In genomic region chr2:17832726-17833125, GRCm38 (mm10) we compare ENCODE assay signal across 18 mouse cellular contexts.
DNase-seq lines count a peak whose midpoint lies in the region; ATAC-seq and TF ChIP-seq lines count a peak whose summit lies in the region.
"Had no signal": no experiment of that assay in that cellular context is flagged by ENCODE, and none has a peak within 500 bp of the region (broad histone marks: within the 10 kb centered on the region; RNA-seq: fewer than 3 reads in every experiment).

No protein-coding gene starts in this region.

- CTCF ChIA-PET in Patski (lab: Charles Lee), result no interaction called here

- H3K27ac ChIP-seq in left cerebral cortex, adult 2 months, result no peak overlapping the region
- H3K27ac ChIP-seq: forebrain, embryonic 13.5 days; heart, embryonic 10.5 days; hindbrain, embryonic 10.5 days; midbrain, embryonic 12.5 days had no signal

- no peak for ATAC-seq in Patski
- ATAC-seq: forebrain, embryonic 13.5 days had no signal

- DNase-seq in cerebellum, postnatal 10 days, result peak; percentile 23 to 39
- no peak for DNase-seq in cerebellum, adult 8-10 months
- no peak for DNase-seq in left cerebral cortex, adult 2 months (ENCODE audit: extremely low spot score in 1 of 2, low spot score in 2 of 2)
- no peak for DNase-seq in left cerebral cortex, adult 9 months (ENCODE audit: low spot score in 2 of 2)
- DNase-seq in 3T3-L1 (ENCODE audit: low read depth, low spot score), result peak; percentile 21
- no peak for DNase-seq in Patski (ENCODE audit: low read depth, low spot score)
- no peak for DNase-seq in urinary bladder, postnatal 10 days (ENCODE audit: low spot score)
- DNase-seq in frontal cortex, postnatal 25 days (ENCODE audit: low spot score in 2 of 2), result no peak
- DNase-seq: adrenal gland, postnatal 10 days; B cell, adult 2 months; cerebellum, postnatal 36 days; kidney, adult 18-20 months; lung, postnatal 4 days; thymus, postnatal 36 days had no signal

- H3K4me3 ChIP-seq in left cerebral cortex, adult 2 months, result no peak overlapping the region
- H3K4me3 ChIP-seq: forebrain, embryonic 13.5 days; heart, embryonic 10.5 days; hindbrain, embryonic 10.5 days; midbrain, embryonic 12.5 days had no signal

- peaks cover 2% of the 10 kb centered on the region for H3K27me3 ChIP-seq in Patski
- H3K27me3 ChIP-seq: forebrain, embryonic 13.5 days had no signal

- in situ Hi-C loops in Patski (cut with MboI; ENCODE audit: low pct_unique_long_range_greater_than_20kb), result no loop called here

- peak; percentile 33 for TF ChIP-seq CTCF in left cerebral cortex, adult 2 months (IDR thresholded peaks at IDR 0.05)
- TF ChIP-seq CTCF in Patski (IDR thresholded peaks at IDR 0.05), result peak; percentile 37

- intact Hi-C loops in left cerebral cortex, adult 2 months (cut with DNase I), result no loop called here

- POLR2A ChIA-PET in Patski (lab: Charles Lee), result no interaction called here

Comparison
In these comparisons a context has a peak if more than half of its experiments do, and no peak if none do; other contexts are left out.
1. DNase-seq: peak in cerebellum, postnatal 10 days (2 of 2) and 3T3-L1 (single experiment); none in cerebellum, adult 8-10 months (single experiment), left cerebral cortex, adult 2 months (0 of 2), left cerebral cortex, adult 9 months (0 of 2), Patski (single experiment), urinary bladder, postnatal 10 days (single experiment) and frontal cortex, postnatal 25 days (0 of 2).